Mouse (Mus musculus) ES-E14 (cell line): Measurements from ENCODE around the gene Lmtk2. TPM values are rescaled to one million over a fixed set of nuclear protein-coding genes. Genes with fewer than 3 reads are reported as not detected.
A peak's percentile ranks its signal among the peaks of the same experiment; 100 is the strongest.

ENCODE experiments used
- DNase-seq: peaks from one replicate; pipeline ENCODE4 v3.0.0-alpha.2; 2013; ENCODE audit warnings: low read depth, low spot score
- H3K27ac ChIP-seq: 2 replicates; pipeline ENCODE4 v1.5.1; 2012; ENCODE audit warnings: low read depth, mild to moderate bottlenecking, low read length, moderate library complexity, mixed read lengths; ENCODE audit not compliant: poor library complexity, insufficient read depth, severe bottlenecking
- H3K36me3 ChIP-seq: 2 replicates; pipeline ENCODE4 v1.6.1; 2012; ENCODE audit warnings: mild to moderate bottlenecking, low read length, moderate library complexity, mixed read lengths; ENCODE audit not compliant: control insufficient read depth, poor library complexity, insufficient read depth, severe bottlenecking
- H3K4me1 ChIP-seq, 2 experiments: fragments of 150-350 bp in 1 of 2; sonication (generic) in 1 of 2; 2 replicates each; pipeline ENCODE4 v1.6.1; 2012; ENCODE audit warnings: low read length in 2 of 2, mild to moderate bottlenecking in 1 of 2, mixed read lengths in 1 of 2; ENCODE audit not compliant: control insufficient read depth in 2 of 2, insufficient read depth in 2 of 2, poor library complexity in 1 of 2
- H3K4me3 ChIP-seq, 2 experiments: fragments of 150-350 bp in 1 of 2; sonication (generic) in 1 of 2; 2 replicates each; pipeline ENCODE4 v1.5.1; 2012; ENCODE audit warnings: low read length in 2 of 2, low read depth in 1 of 2, mild to moderate bottlenecking in 1 of 2, mixed read lengths in 1 of 2; ENCODE audit not compliant: insufficient read depth in 1 of 2, poor library complexity in 1 of 2, severe bottlenecking in 1 of 2
- H3K9ac ChIP-seq: 2 replicates; pipeline ENCODE4 v1.6.1; 2012; ENCODE audit warnings: low read depth, mild to moderate bottlenecking, low read length, mixed read lengths; ENCODE audit not compliant: poor library complexity, insufficient read depth, severe bottlenecking
- H3K9me3 ChIP-seq: fragments of 150-350 bp; sonication (generic); 2 replicates; pipeline ENCODE4 v1.6.1; 2012; ENCODE audit warnings: low read depth, mild to moderate bottlenecking, low read length; ENCODE audit not compliant: control insufficient read depth, insufficient read depth
- CHD2 ChIP-seq: IDR thresholded peaks from 2 replicates; pipeline ENCODE4 v1.6.1; 2014; ENCODE audit warnings: mild to moderate bottlenecking, low read depth, low read length, inconsistent platforms
- HCFC1 ChIP-seq: IDR thresholded peaks from 2 replicates; pipeline ENCODE4 v1.6.1; 2012; ENCODE audit warnings: low read length, inconsistent platforms, borderline replicate concordance; ENCODE audit not compliant: insufficient read depth
- MAFK ChIP-seq: IDR thresholded peaks from 2 replicates; pipeline ENCODE4 v1.6.1; 2014; ENCODE audit warnings: mild to moderate bottlenecking, low read depth, low read length, inconsistent platforms; ENCODE audit not compliant: insufficient read depth
- ZC3H11A ChIP-seq: IDR thresholded peaks from 2 replicates; pipeline ENCODE4 v1.6.1; 2012; ENCODE audit warnings: low read depth, mild to moderate bottlenecking, inconsistent platforms, low read length, borderline replicate concordance
- ZNF384 ChIP-seq: IDR thresholded peaks from 2 replicates; pipeline ENCODE4 v1.6.1; 2012; ENCODE audit warnings: low read depth, low read length, inconsistent platforms
- in situ Hi-C, 2 experiments: fragments of 600-800 bp; cut with MboI; formaldehyde crosslinking; loops; one replicate each; pipeline ENCODE4 v1.15.1; 2025; ENCODE audit warnings: low sequenced_read_pairs in 2 of 2, inconsistent platforms in 1 of 2; ENCODE audit not compliant: unreplicated experiment in 2 of 2
- total RNA-seq: library from RNA; depleted of rRNA; stranded (reverse); fragments of 300-350 nt; gene quantifications from 2 replicates; pipeline ENCODE4 v1.2.3, GENCODE M21; 2012

The Lmtk2 gene
- total RNA-seq, 1 experiment = 61.2 TPM

DNA sequence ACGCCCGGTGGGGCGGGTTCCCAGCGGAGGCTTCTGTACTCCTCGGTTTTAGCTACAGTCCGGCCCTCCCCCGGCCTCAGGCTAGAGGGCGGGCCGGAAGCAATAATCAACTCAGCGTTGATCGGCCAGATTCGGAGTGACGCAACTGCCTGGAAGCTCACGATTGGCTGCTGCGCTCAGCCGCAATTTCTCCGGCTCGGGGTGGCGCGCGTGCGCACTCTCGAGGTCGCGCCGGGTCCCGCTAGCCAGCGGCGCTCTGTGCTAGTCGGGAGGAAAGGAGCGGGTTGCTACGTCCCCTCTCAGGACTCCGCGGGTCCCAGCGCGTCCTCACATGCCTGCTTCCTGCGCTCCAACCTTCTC lies 123.2 kb downstream of the Lmtk2 start, which contains the start of gene Tecpr1:
TSS of gene Tecpr1 (minus strand) at position 113 of the 360 bp plus-strand sequence.
- in situ Hi-C loops = no loop called here

GRCm38 (mm10) chr5:144223899-144224816 lies 123.9 kb downstream of the Lmtk2 start:
- Histone ChIP-seq H3K4me1 (peaks cover 3 to 12% of the 10 kb centered on the region in 2 experiments; a peak in 2 of 4 replicates), H3K36me3 (no peaks in the 10 kb centered on the region), H3K27ac (no peak overlapping the region), H3K9ac (peak overlapping the region; percentile 76), H3K9me3 (no peaks in the 10 kb centered on the region), H3K4me3 (peak overlapping the region; percentile 73 to 91)
- in situ Hi-C loops = no loop called here
- TF ChIP-seq ZNF384 (no peak), CHD2 (no peak), ZC3H11A (no peak), HCFC1 (no peak), MAFK (no peak)
- no peak for DNase-seq

More for the DNA sequence above, 123.2 kb downstream of the Lmtk2 start, which contains the start of gene Tecpr1:
- TF ChIP-seq HCFC1 = no peak
- no peak for TF ChIP-seq CHD2
- Histone ChIP-seq H3K4me3 (peak within 1 kb of the TSS; percentile 73 to 91), H3K9me3 (no peaks in the 10 kb centered on the region), H3K27ac (no peak within 1 kb of the TSS), H3K4me1 (peaks cover 3 to 17% of the 10 kb centered on the region in 2 experiments; a peak in 2 of 4 replicates), H3K9ac (peak within 1 kb of the TSS; percentile 76), H3K36me3 (no peaks in the 10 kb centered on the region)
- peak; percentile 93 for DNase-seq

DNA sequence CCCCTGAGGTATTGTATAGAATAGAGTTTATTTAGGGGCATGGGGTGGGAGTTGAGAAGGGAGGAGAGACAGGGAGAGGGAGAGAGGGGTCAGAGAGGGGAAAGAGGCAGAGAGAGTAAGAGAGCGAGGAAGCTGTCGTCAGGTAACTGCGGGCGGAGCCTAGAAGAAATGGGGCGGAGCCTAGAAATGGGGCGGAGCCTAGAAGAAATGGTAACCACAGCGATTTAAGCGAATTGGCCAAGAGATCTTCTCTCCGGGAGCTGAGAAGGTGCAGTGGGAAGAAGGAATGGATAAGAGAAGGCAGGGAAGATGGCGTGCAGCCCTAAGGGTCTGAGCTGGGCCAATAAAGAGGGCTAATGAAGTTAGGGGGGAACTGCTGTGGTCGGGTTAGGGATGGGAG lies 126.0 kb downstream of the Lmtk2 start:
- DNase-seq = peak; percentile 57
- Histone ChIP-seq H3K4me1 (peaks cover 0 to 4% of the 10 kb centered on the region in 2 experiments; a peak in 1 of 4 replicates), H3K4me3 (peak overlapping the region; percentile 59 to 72), H3K9me3 (no peaks in the 10 kb centered on the region), H3K9ac (peak overlapping the region; percentile 50; the same call in 1 of the 2 replicates), H3K36me3 (no peaks in the 10 kb centered on the region), H3K27ac (no peak overlapping the region)
- TF ChIP-seq MAFK (no peak), CHD2 (no peak), ZNF384 (no peak), HCFC1 (no peak), ZC3H11A (no peak)
- in situ Hi-C loops = no loop called here

DNA sequence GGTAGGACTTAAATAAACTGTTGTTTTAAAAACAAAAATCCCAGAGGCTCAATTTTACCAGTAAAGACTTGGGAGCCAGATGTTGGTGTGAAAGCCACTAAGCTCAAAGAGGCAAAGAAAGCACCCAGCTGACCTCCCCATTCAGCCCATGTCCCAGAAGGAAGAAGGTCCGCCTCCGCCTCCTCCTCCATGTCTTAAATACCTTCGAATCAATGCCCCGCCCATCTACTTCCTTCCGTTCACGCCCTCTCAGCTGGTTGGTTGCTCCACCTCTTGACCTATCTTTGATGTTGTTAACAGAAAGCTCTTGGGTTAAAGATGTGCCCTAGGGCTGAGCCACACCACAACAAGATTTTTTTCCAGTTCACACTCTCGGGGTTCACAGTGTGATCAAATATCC lies 130.0 kb downstream of the Lmtk2 start:
- Histone ChIP-seq H3K9ac (no peak overlapping the region), H3K36me3 (no peaks in the 10 kb centered on the region), H3K4me3 (no peak overlapping the region), H3K27ac (no peak overlapping the region), H3K4me1 (no peaks in the 10 kb centered on the region), H3K9me3 (no peaks in the 10 kb centered on the region)
- in situ Hi-C loops = no loop called here
- DNase-seq = no peak
- no peak for TF ChIP-seq HCFC1
- no peak for TF ChIP-seq MAFK
- TF ChIP-seq CHD2 = no peak
- no peak for TF ChIP-seq ZNF384
- no peak for TF ChIP-seq ZC3H11A

- in situ Hi-C loops = no loop called here
- no peak overlapping the region for H3K27ac ChIP-seq
- no peaks in the 10 kb centered on the region for H3K9me3 ChIP-seq
- DNase-seq = no peak
- no peaks in the 10 kb centered on the region for H3K4me1 ChIP-seq
- H3K36me3 ChIP-seq = no peaks in the 10 kb centered on the region
- TF ChIP-seq ZNF384 (no peak), ZC3H11A (no peak), CHD2 (no peak), HCFC1 (no peak), MAFK (no peak)
- no peak overlapping the region for H3K9ac ChIP-seq
- no peak overlapping the region for H3K4me3 ChIP-seq
Measured at GRCm38 (mm10) chr5:144231410-144231809, 131.2 kb downstream of the Lmtk2 start.
